Mouse (Mus musculus) intestine, postnatal 0 days (tissue): ENCODE measurements at regions not wholly inside any gene's neighbourhood (a gene's known extent, or its start where the extent isn't known, plus 50 kb on each side); places are given as distances from the start of the nearest gene placed in this dataset.

Experiments used
- ATAC-seq: fragments of 200-750 bp; cut with Nextera tagmentation; 2 replicates; pipeline ENCODE4 v1.8.0; 2017; ENCODE audit warnings: mild to moderate bottlenecking, moderate TSS enrichment, moderate library complexity
- H3K27ac ChIP-seq: fragments of 300-500 bp; sonication (generic); 2 replicates; pipeline ENCODE4 v1.5.1; 2014; ENCODE audit warnings: mild to moderate bottlenecking, low read depth, low read length, moderate library complexity
- H3K27me3 ChIP-seq: fragments of 300-500 bp; sonication (generic); replicated peaks from 2 replicates; pipeline ENCODE4 v1.6.1; 2014; ENCODE audit warnings: low read length, mixed read lengths; ENCODE audit not compliant: control insufficient read depth, insufficient read depth
- H3K36me3 ChIP-seq: fragments of 300-500 bp; sonication (generic); 2 replicates; pipeline ENCODE4 v1.6.1; 2014; ENCODE audit warnings: mild to moderate bottlenecking, moderate library complexity; ENCODE audit not compliant: control insufficient read depth, insufficient read depth
- H3K4me1 ChIP-seq: fragments of 300-500 bp; sonication (generic); replicated peaks from 2 replicates; pipeline ENCODE4 v1.6.1; 2014; ENCODE audit warnings: antibody characterized with exemption, low read length, mixed read lengths; ENCODE audit not compliant: control insufficient read depth, insufficient read depth
- H3K4me2 ChIP-seq: fragments of 300-500 bp; sonication (generic); replicated peaks from 2 replicates; pipeline ENCODE4 v1.6.1; 2014; ENCODE audit warnings: low read depth, mild to moderate bottlenecking, moderate library complexity
- H3K4me3 ChIP-seq: fragments of 300-500 bp; sonication (generic); 2 replicates; pipeline ENCODE4 v1.5.1; 2014; ENCODE audit warnings: low read depth, low read length
- H3K9ac ChIP-seq: fragments of 300-500 bp; sonication (generic); 2 replicates; pipeline ENCODE4 v1.6.1; 2014; ENCODE audit warnings: mild to moderate bottlenecking, low read depth, low read length
- H3K9me3 ChIP-seq: fragments of 300-500 bp; sonication (generic); 2 replicates; pipeline ENCODE4 v1.6.1; 2016; ENCODE audit warnings: mixed run types; ENCODE audit not compliant: control insufficient read depth
- CTCF ChIP-seq: sonication (generic); IDR thresholded peaks from 2 replicates; pipeline ENCODE4 v1.5.1; 2016; ENCODE audit warnings: low read depth, mild to moderate bottlenecking, control low read depth, antibody characterized with exemption, moderate library complexity
- WGBS: fragments of 180-500 bp; shearing (Covaris S2); extraction: QIAGEN DNeasy Blood & Tissue Kit; methylation state at CpG from one replicate; pipeline ENCODE4 v1.1.7; 2014; 5-methylcytosine and 5-hydroxymethylcytosine counted together

GRCm38 (mm10) chr11:71357089-71357488 lies 126.6 kb upstream of the Nlrp1b start:
- Histone ChIP-seq H3K36me3 (no peaks in the 10 kb centered on the region), H3K4me2 (no peak overlapping the region), H3K4me1 (no peaks in the 10 kb centered on the region), H3K27me3 (no peaks in the 10 kb centered on the region), H3K9ac (no peak overlapping the region), H3K4me3 (no peak overlapping the region), H3K27ac (no peak overlapping the region), H3K9me3 (no peaks in the 10 kb centered on the region)
- peak; percentile 41 for TF ChIP-seq CTCF
- no peak for ATAC-seq
- 52% methylated on average over 3 of the region's 3 CpGs for WGBS

GRCm38 (mm10) chr11:71360856-71361255 lies 130.3 kb upstream of the Nlrp1b start:
- Histone ChIP-seq H3K27ac (no peak overlapping the region), H3K9me3 (no peaks in the 10 kb centered on the region), H3K4me2 (no peak overlapping the region), H3K36me3 (no peaks in the 10 kb centered on the region), H3K27me3 (no peaks in the 10 kb centered on the region), H3K4me3 (no peak overlapping the region), H3K9ac (no peak overlapping the region), H3K4me1 (no peaks in the 10 kb centered on the region)
- TF ChIP-seq CTCF: no peak
- 78% methylated on average over 5 of the region's 5 CpGs for WGBS
- ATAC-seq: no peak

DNA sequence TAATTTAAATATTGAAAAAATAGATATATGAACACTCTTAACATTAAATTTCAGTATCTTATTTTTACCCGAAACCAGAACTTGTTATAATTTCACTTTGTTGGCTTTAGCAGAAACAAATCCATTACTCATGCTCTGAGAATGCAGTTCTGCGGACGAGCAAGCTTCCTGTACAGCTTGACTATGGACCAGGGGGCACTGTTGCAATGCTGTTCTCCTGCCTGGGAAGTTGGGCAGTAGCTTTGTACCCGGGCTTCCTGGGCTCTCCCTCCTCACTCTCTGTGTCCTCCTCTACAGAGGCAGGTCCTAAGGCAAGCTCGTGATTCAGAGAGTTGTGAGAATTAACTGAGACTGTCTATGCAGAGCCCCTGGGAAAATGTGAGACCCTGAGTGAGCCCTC lies 141.3 kb upstream of the Nlrp1b start:
- H3K4me1 ChIP-seq: no peaks in the 10 kb centered on the region
- H3K4me2 ChIP-seq: no peak overlapping the region
- H3K27me3 ChIP-seq: no peaks in the 10 kb centered on the region
- 47% methylated on average over 5 of the region's 5 CpGs for WGBS
- ATAC-seq: no peak
- H3K9ac ChIP-seq: no peak overlapping the region
- no peak overlapping the region for H3K27ac ChIP-seq
- no peaks in the 10 kb centered on the region for H3K9me3 ChIP-seq
- TF ChIP-seq CTCF: no peak
- no peak overlapping the region for H3K4me3 ChIP-seq
- no peaks in the 10 kb centered on the region for H3K36me3 ChIP-seq

GRCm38 (mm10) chr11:71375132-71375531 lies 144.6 kb upstream of the Nlrp1b start:
- Histone ChIP-seq H3K27ac (no peak overlapping the region), H3K36me3 (no peaks in the 10 kb centered on the region), H3K4me2 (no peak overlapping the region), H3K9ac (no peak overlapping the region), H3K27me3 (no peaks in the 10 kb centered on the region), H3K4me1 (no peaks in the 10 kb centered on the region), H3K9me3 (no peaks in the 10 kb centered on the region), H3K4me3 (no peak overlapping the region)
- ATAC-seq: no peak
- TF ChIP-seq CTCF: no peak
- WGBS: 73% methylated on average over 5 of the region's 5 CpGs

DNA sequence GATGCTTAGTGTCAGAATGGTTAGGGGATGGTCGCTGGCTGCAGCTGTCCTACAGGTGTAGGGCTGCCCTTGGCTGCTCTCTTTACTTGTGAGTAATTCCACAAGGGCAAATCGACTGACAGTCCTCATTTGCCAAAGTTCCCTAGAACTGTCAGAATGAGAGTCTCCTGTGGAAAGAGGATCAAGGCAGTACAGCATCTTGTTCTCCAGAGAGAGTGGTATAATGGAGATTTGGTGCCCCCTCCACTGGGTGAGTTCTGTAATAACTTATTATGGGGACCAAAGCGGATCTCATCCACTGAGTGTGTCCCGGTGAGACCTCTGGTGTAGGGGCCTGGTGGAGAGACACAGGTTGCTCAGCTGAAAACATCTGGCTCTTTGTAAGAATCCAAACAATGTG lies 157.9 kb upstream of the Nlrp1b start:
- TF ChIP-seq CTCF: no peak
- H3K4me2 ChIP-seq: no peak overlapping the region
- no peaks in the 10 kb centered on the region for H3K27me3 ChIP-seq
- no peaks in the 10 kb centered on the region for H3K36me3 ChIP-seq
- no peak overlapping the region for H3K9ac ChIP-seq
- no peaks in the 10 kb centered on the region for H3K4me1 ChIP-seq
- no peak for ATAC-seq
- WGBS: 69% methylated on average over 4 of the region's 4 CpGs
- H3K4me3 ChIP-seq: no peak overlapping the region
- H3K9me3 ChIP-seq: no peaks in the 10 kb centered on the region
- H3K27ac ChIP-seq: no peak overlapping the region

GRCm38 (mm10) chr11:71389659-71390058 lies 159.1 kb upstream of the Nlrp1b start:
- H3K9ac ChIP-seq: no peak overlapping the region
- H3K27me3 ChIP-seq: no peaks in the 10 kb centered on the region
- 27% methylated on average over 7 of the region's 7 CpGs for WGBS
- H3K4me2 ChIP-seq: no peak overlapping the region
- H3K4me3 ChIP-seq: no peak overlapping the region
- TF ChIP-seq CTCF: no peak
- no peaks in the 10 kb centered on the region for H3K36me3 ChIP-seq
- no peaks in the 10 kb centered on the region for H3K9me3 ChIP-seq
- H3K4me1 ChIP-seq: no peaks in the 10 kb centered on the region
- ATAC-seq: no peak
- H3K27ac ChIP-seq: no peak overlapping the region

DNA sequence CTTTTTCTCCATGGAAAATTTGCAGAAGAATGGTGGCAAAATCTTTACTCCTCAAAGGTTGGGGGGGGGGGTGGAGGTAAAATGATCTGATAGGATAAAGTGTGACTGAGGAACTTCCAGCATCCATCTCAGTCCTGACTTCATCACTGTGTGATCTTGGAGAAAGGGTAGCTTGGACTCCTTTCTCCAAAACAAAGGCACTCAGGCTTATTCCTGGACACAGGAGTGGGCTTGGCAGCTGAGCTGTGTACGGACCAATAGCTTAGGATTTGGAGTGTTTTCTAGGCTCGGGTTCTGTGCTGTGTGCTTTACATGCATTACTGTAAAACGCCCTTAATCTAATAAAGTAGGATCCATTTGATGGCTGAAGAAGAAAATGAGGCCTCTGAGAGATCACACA lies 159.6 kb upstream of the Nlrp1b start:
- TF ChIP-seq CTCF: no peak
- H3K4me3 ChIP-seq: no peak overlapping the region
- H3K9me3 ChIP-seq: no peaks in the 10 kb centered on the region
- WGBS: 64% methylated on average over 3 of the region's 3 CpGs
- no peak for ATAC-seq
- no peak overlapping the region for H3K4me2 ChIP-seq
- H3K4me1 ChIP-seq: no peaks in the 10 kb centered on the region
- H3K36me3 ChIP-seq: no peaks in the 10 kb centered on the region
- H3K9ac ChIP-seq: no peak overlapping the region
- no peaks in the 10 kb centered on the region for H3K27me3 ChIP-seq
- H3K27ac ChIP-seq: no peak overlapping the region
